Mouse (Mus musculus) cerebellum, adult (tissue): Measurements from ENCODE around the gene Ddc.

Experiments
- ATAC-seq: cut with Nextera tagmentation; 2 replicates; pipeline ENCODE4 v1.9.2; 2017; ENCODE audit warnings: mild to moderate bottlenecking, moderate library complexity, mixed read lengths; ENCODE audit not compliant: insufficient number of reproducible peaks, low FRiP score, low TSS enrichment

Gene Ddc

DNA sequence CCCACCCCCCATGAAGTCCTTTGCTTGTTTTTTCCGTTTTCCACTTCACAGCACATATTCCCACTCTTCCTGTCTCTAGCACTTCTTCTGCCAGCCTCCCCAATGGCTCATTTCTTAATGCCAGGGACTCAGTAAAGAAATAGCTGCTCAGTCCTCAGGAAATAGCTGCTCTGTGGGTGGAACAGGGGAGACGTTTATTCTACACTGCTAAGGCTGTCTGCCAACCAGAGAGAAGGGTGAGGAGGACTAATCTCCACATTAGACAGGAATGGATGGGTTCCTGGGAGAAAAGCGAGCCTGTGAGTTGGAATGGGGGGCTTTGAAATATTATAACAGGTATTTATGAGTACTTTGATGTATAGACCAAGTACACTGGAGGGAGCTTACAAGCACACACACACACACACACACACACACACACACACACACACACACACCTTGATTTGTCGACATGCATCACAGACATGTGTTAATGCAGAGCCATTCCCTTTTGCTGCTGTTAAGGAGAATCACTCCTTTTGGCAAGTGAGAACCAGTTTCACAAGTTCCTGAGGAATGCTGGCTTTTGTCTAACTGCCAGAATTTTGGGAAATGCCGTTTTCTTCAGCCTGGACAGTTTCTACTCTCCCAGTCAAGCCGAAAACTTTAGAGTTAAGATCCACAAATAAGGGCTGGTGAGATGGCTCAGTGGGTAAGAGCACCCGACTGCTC lies 9.9 kb upstream of the Ddc start:
- no peak for ATAC-seq

DNA sequence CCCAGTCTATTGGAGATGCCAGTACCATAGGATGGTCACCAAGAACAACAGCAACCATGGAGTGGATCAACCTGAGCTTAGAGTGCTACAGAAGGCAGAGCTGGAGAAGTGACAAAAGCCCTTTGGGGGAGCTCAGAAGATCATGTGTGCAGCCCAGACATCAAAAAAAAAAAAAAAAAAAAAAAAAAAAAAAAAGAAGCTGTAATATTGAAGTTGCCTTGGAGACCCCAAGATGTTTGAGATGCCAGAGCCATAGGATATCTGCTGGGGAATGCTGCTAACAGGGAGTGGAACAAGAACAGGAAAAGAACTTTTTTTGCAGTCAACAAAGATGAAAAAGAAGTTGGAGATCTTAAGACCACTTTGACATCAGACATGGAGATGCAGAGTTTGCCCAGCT lies 7.6 kb upstream of the Ddc start:
- ATAC-seq, result no peak

DNA sequence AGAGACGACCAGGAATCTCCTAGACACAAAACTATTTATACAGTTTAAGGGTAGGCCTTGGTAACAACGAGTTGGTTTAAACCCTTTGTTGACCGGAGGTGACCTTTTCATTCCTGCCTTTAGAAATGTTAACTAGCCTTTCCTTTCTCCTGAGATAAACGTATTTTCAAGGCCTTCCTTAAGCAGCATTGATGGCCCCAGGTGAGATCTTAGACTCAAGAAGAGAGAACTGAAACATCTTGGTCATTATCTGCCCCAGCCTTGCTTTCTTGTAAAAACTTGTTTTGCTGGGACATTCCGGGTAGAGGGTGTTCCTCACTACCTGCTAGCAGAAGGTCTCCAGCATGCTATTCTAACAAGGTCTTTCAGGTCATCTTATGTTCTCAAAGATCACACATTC lies 7.1 kb upstream of the Ddc start:
- no peak for ATAC-seq

DNA sequence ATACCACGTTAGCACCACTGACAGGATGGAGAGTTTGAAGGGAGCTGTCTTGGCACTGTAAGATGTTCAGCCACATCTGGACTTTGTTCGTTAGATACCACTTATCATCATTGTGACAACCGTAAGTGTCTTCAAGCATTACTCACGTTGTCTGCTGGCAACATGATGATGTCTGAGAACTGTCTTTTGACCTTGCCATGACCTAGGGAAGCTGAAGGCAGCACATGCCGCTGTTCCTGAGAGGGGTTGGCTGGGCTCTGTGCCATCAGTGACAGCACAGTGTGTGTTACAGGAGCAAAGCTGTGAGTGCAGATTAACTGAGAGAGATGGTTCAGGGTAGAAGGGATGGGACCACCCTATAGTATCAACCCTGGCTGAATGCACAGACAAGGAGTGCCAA lies 3.6 kb upstream of the Ddc start:
- ATAC-seq, result no peak

DNA sequence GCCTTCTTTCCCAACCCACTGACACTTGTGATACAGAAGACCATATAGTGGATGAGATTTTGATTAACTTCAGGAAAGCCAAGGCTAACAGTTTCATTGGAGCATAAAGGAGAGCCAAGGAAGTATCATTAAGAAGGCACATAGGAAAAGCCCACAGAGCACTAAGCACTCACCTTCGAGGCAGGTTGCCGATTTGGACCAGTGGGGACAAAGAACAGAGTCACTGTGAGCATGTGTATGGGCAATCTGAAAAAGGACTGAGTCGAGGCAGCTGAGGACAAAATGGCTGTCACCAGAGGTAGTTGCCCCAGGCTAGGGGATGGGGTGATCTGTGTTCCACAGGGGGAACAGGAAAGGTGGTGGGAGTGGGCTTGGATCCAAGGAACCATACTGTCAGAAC lies 552 bp upstream of the Ddc start:
- ATAC-seq, result no peak

DNA sequence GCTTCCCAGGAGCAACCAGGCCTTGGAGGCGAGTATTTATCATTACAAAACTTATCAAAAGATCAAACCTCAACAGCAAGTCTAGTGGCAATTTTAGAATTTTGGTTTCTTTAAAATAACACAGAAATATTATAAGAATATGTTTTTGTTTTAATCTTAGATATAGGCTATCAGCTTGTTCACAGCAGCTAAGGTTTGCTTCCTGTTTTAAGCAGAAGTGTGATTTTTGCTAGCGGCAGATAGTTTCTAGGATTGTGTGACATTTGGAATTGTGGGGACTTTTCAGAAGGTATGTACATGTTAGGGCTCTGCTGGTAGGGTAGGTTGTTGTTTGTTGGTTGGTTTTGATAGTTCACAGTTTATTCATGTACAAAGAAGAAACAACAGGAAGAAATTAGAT lies 2.5 kb downstream of the Ddc start:
- no peak for ATAC-seq

DNA sequence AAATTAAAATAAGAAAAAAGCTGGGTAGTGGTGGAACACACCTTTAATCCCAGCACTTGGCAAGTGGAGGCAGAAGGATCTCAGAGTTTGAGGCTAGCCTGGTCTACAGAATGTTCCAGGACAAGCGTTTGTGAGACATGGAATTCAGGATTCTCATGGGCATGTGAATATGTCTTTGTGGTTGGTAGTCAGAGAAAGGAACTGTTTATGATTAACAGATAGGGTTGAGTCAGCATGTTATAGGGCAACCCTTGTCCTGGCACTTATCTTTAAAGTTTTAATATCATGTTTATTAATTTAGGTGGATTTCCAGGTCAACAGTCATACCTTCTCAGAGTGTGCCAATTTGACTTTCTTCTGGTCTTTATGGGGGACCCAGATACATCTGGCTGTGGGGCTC lies 4.2 kb downstream of the Ddc start:
- ATAC-seq, result no peak

DNA sequence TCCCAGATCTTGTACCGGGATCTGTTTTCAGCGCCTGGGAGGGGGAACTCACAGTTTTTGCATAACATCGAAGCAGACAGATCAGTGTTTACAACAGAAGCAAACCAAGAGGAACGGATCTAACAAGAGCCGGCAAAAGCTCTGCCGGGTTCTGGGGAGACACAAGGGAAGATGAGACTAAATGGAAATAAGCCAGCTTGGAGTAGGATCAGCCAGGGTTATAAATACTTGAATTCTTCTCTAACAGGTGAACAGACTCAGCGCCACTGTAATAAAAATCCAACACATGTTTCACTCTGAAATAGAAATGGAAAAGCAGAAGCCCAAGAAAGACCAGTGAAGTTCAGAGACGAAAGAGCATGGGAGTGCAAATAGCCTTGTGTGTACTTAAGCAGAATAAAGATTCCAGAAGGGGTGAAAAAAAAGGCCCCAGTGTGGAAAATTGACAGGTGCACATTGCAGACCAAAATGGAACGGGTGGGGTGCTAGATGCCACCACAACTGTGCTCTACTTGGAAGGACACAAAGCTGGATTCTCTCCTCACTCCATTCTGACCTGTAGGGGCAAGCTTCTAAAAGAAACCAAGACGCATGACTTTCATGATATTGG lies 4.8 kb downstream of the Ddc start:
- no peak for ATAC-seq

DNA sequence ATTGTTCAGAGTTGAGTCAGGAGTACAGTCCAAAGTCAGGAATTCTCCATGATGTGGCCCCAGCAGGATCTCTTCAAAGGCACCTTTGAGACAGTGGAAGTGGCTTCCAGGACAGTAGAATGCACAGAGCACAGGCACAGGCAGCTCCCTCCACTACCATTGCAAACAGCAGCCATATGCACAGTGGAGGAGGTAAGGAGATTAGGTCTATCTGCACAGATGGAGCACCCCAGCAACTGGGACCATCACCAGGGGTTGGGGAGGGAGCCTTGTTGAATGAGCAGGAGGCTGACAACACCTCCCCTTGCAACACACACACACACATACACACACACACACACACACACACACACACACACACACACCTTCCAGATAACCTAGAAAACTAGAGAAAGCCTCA lies 6.1 kb downstream of the Ddc start:
- no peak for ATAC-seq

DNA sequence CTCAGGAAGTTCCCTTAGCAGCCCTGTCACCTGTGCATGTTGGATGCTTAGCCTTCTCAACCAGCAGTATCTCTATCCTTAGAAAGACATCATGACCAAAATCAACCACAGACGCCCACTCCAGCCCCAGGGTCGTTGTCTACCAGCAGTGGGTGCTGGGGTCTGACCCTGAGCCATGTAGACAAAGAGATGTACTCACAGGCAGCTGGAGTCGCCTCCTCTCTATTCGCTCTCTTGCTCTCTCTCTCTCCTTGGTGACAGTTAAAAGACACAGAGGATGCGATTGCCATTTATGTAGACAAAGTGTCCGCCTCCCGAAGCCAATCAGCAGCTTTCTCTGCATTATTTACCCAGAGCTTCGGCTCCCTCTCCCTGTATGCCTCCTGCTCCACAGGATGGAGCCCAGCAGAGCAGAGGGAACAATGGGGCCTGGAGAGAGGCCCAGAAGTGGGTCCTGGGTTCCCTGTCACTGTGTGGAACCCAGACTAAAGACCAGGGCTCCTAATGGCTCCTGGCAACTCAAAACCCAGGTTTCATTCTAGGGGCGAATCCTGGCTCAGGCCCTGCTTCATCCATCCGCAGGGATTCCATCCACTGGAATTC lies 7.7 kb downstream of the Ddc start:
- ATAC-seq, result no peak

DNA sequence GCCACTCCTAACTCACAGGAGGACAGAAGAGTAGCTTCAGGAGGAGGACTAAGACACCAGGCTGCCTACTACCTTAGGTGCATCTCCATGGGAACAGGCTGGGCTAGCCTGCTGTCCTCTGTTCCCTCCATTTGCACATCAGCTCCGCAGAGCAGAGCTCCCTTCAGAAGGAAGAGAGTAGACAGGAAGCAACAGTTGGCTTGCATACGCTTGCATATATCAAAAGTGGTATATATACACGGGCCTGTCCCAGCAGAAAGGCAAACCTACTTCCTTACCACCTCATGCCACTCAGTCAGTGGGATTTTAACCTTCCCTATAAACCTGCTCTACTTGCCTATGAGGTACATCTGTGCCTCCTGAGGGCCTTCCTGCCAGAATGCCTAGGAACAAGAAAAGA lies 9.2 kb downstream of the Ddc start:
- ATAC-seq, result no peak

DNA sequence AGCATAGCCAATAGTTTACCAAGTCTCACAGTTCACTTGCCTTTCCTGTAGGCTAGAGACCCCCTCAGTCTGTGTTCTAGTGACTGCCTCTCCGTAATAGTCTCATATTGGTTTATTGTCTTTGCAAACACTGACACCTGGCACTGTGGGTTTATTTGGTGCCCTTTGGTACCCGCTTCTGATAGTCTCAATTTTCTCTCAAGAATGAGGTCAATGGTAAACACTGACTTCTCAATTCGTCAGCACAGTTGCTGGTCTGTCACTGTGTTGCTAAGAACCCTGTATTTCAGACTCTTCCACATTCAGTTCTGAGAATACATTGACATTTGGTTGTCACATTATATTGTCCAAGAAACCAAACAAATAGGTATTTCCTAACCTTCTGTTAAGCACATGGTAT lies 9.9 kb downstream of the Ddc start:
- ATAC-seq, result no peak

DNA sequence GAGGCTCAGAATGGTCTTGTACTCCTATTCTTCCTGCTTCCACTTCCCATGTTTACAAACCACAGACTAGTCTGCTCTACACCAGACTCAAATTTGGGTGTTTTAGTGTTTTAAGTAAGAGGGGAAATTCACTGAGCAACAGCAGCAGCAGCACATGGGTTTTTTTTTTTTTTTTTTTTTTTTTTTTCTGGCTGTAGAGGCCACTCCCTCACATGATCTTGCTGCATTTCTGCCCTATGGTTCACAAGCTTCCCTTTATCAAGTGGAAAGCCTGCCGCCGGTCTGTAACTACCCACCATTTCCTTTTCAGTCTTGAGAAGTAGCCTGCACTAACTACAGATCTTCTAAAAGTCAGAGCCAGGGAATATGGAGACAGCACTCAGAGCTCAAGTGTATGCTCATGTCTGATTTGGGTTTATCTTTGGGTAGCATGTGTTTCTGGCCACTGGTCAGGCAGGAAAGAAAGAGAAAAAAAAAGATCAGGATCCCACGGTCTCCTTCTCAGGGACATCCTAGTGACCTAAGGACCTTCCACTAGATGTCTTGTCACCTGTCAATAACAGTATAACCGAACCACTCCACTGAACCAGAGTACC lies 11.4 kb downstream of the Ddc start:
- no peak for ATAC-seq

DNA sequence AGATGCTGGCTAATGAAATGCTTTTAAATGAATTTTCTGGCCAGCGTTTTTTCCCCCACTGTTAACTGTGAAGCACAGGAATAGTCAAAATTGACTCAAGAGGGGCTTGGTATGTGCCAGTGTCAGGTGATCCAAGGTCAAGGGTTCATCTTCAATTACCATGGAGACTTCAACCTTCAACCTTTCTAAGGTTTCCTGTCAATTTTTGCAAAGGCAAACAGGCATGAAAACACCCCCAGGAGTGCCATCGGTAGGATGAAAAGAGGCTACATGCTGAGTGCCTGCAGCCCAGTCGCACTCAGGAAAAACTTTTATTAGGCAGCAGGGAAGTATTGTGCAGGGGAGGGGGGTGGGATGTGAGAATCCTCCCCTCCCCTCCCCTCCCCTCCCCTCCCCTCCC lies 12.0 kb downstream of the Ddc start:
- no peak for ATAC-seq

DNA sequence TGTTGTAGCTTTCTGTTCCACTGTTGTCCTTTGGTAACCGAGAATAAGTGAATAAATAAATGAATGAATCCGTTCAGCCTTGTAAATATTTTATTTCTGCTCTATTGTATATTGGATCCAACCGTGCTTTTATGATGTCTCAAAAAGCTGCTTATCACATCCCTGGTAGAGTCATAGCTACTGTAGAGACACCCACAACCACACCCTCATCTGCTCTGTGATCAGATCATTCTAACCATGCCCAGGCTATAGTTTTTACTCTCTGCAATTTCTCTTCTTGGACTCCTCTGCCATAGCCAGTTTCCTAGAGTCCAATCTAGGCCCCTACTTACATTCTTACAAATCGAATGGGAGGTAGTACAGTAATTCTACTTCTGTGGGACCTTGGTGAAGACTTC lies 12.7 kb downstream of the Ddc start:
- no peak for ATAC-seq

DNA sequence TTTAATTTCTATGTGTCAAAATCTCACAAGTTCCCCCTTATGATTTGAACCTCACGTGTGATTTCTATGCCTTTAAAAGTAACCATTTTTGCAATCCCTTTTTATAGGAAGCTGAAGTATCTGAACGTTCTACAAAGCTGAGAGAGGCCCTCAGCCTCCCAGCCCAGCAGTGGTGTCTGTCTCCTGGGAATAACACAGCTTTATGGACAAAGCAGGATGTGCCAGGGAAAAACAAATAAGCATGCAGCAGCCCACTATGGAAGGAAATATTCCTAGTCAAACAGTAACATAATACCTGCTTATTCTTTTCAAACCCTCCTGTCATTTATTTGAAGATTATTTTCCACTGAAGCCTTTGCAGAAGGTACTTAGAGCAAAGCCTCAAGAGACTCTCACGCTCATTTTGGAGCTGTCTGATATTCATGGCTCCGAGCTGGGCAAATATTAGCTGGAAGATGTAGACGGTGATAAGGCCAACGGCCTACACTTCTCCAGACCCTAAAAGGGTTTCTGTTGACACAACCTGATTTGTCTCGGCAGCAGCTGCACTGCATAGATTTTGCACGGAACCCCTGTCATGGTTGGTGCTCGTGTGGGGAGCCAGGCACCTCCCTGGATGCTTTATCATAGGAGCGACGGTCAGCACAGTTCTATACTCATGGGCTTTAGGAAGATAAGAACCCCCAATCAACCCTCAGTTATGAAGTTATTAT lies 13.3 kb downstream of the Ddc start:
- ATAC-seq, result no peak

DNA sequence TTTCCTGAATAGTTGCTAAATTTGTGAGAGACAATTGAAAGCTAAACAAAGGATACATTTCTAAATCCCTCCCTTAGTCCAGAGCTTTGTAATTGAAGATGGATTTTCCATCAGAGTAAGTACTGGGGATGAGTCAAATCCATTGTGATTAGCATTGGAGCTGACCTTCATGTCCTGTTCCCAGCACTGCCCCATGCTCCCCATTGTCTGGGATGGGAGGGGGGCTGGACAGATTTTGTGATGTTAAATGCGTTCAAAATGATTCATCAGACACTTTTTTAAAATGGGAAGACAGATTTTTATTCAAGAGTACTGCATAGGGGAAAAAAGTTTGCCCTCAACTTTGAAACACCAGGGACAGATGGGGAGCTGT lies 16.2 kb downstream of the Ddc start:
- no peak for ATAC-seq

DNA sequence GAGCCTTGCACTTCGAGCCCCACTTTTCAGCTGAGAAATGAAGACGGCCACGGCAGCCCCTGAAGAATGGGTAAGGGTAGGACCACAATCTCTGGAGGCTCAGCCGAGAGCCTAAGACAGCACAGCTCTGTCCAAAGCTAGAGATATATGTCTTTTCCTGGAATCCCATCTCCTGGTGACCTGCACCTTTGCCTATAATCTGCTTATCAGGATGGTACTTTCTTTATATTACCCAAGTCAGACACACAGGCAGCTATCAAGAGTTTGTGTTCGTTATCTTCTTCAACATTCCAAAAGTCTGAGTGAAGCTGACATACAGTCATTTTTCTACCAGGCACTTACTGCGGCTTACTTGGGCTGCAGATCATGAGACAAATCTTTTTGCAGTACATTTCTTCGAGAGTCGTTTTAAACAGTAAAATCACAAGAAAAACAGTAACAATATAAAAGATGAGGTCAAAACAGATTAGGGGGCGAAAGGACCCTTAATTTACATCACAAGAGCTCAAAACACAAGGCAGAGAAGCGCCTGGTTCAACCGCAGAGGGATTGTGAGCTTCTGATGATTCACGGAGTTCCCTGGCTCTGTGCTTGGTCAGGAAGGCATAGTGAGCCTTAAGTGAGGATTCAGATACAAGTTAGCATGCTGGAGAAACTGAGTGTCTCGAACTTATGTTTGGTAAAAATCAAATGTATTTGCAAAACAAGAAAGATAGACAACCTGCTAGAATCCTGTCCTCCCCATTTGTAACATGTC lies 16.7 kb downstream of the Ddc start:
- no peak for ATAC-seq

DNA sequence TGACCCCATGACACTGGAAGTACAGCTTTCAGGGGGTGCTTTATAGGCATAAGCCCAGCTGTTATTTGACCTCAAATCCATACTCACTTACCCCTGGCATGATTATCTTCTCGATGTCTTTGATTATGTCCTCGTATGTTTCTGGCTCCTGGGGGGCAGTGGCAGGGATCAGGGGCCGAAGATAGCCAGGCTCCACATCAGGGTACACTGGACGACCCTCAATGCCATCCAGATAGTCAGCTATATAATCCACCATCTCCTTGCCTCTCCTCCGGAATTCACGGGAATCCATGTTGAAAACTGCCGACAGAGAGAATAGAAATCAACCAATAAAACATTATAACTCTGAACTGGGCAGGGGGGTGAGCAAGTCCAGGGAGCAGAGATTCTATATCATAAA lies 17.6 kb downstream of the Ddc start:
- ATAC-seq, result no peak

DNA sequence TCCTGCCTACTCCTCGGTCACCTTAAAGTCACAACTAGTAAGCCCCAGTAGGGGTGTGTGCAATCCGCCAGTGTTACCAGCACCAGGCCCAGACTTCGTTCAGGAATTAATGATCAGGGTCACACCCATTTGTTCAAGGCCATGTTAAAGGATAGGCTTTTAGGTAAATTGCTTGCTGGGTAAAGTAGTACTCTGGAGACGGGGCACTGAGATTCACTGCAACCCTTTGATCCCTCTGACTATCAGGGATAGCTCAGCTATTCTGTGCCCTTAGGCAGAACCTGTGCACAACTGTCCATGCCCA lies 18.3 kb downstream of the Ddc start:
- no peak for ATAC-seq
